Mouse (Mus musculus) ovary, postnatal 14 days (tissue): ENCODE results near the gene Lpgat1.
A peak's percentile ranks its signal among the peaks of the same experiment; 100 is the strongest.

Source experiments
- DNase-seq: peaks from one replicate; pipeline ENCODE4 v3.0.0; 2022; ENCODE audit warnings: low spot score

The Lpgat1 gene

DNA sequence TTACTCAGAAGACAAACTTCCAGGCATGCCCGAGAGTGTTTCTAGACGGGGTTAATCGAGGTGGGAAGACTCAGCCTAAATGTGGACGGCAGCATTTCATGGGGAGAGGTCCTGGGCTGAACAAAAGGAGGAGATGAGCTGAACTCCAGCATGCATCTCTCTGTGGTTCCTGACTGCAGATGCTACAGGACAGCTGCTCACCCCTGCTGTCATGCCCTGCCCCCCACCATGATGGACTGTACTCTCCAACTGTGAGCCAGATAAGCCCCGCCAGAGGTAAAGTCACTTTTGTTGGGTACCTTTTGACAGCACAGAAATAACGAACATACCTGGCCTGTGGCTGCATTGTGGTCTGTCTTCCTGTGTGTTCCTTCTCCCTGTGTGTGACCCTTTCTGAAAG, 88.2 kb downstream of the Lpgat1 start:
- no peak for DNase-seq

DNA sequence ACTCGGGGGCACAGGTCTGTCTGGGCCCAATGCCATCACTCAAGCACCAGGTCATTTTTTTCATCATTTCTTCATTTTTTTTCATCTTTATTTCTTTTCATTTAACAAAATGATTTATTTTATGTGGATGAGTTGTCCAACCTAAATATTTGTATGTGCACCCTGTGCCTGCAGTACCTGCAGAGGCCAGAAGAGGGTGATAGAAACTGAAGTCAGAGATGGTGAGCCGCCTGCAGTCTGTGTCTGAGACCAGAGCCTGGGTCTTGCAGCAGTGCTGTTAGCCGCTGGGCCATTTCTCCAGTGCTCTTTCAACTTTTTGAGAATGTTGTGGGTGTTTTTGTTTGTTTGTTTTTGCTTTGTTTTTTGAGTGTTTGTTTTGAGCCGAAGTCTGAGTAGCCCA, 89.1 kb downstream of the Lpgat1 start:
- no peak for DNase-seq

DNA sequence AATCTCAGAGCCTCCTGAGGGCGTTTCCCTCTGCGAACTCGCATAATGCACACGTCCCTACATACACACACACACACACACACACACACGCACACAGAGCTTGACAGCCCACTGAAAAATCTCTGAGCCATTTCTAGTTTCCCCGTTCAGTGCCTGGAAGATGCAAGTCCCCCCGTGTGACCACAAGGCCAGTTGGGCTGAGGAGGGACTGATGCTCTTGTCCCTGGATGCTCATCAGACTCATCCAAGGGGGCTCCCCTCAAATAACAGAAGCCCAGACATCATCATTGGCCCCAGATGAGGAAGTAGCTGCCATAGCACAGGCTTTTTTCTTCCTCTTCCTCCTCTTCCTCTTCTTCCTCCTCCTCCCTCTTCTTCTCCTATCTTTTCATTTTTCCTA, 90.3 kb downstream of the Lpgat1 start:
- DNase-seq = no peak

DNA sequence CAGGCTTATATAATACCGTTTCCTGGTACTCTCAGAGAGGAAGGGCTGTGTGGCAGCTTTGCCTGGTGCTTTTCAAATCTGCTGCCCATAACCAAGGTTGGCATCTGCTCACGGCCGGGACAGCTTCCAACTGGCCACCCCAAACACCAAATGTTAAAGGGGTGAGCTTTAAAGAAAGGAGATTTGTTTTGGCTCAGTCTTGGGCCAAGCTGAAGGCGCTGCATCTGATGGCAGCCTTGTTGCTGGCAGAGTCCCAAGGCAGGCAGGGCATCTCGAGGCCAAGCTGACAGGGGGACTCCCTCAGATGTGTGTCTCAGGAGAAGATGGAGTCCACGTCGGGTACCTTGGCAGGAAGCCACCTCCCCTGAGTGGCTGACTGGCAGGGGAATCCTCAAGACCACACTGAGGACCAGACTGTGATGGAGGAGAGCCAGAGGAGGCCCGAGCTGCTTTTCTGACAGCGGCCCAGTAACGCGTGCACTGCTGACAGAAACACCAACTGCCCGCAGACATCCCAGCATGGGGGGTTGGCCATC, 91.1 kb downstream of the Lpgat1 start:
- peak; percentile 16 for DNase-seq

DNA sequence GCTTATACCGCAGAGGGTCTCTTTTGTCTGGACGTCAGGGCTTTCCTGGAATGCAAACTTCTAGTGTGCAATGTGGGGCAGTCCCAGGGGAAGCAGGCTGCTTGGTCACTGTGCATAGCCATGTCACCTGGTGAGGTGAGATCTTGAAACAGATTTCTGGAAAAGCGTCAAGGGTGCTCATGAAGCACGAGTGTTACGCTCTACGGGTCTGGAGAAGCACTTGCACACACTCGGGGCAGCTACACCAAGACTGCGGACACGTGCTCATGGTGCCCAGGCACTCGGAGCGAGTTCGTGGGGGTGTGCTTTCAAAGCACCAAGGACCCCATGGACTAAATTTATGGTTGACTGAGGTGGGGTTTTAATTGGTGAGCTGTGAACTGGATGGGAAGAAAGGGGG, 94.1 kb downstream of the Lpgat1 start:
- DNase-seq = no peak

DNA sequence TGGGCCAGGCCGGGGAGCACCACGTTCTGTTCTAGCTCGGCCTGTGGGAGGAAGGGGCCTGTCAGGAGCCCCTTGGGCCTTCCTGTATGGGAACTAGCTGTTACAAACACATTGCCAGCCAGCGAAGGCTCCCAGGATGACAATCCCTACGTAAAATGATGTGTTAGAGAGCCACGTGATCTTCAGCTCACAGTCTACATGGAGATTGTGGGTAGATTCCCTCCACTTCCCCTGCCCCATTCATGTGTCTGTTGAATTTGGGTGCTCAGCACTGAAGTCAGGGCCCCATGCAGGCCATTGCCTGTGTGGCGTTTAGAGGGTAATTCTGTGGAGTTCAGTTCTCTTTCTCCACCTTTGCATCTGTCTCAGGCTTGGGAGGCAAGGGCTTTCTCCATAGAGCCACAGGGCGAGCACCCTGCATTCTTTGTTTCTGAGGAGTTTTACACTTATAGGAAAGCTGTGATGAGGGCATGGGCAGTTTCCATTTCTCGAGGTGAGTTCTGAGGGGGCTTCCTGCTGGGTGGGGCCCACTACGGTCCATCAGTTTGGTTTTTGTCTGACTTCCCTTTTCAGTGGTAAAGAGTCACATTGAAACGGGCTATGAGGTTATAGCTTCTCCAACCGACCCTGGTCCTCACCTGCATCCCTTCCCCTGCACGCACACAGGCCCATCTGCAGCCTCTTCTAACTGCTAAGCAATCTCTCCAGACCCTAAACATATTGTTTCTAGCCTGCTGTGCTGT, 95.5 kb downstream of the Lpgat1 start:
- DNase-seq = no peak

DNA sequence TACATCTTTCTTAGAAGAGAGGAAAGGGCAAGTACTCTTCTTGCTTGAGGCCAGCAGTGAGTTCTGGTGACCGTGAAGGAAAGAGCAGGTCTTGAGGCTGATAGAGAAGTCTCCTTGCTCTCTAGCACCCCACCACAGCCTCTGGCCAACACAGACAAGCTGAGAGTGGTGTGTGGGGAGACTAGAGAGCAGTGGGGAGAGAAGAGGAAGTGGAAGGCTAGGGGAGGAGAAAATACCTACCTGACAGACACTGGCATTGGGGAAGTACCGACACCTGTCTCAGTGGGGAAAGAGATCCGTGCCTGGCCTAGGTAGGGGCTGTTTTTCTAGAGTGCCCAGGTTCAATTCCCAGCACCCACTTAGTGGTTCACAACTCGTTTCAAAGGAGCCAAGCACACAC, 96.6 kb downstream of the Lpgat1 start:
- no peak for DNase-seq

DNA sequence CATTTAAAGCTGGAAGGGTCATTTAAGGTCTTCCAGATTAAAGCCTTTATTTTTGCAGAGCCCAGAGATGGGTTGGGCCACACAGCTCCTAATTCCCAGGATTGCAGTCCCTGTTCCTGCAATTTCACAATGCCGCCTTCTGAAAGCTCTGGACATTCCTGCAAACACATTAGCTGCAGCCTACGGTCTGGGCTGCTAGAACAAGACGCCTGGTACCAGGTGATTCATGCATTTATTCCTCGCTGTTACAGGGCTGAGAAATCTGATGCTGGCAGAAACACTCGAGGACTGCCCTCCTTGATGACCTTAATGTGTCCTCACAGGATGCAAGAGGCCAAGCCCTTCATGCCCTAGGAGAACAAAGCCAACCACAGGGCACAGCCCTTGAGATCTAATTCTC, 97.3 kb downstream of the Lpgat1 start:
- no peak for DNase-seq

DNA sequence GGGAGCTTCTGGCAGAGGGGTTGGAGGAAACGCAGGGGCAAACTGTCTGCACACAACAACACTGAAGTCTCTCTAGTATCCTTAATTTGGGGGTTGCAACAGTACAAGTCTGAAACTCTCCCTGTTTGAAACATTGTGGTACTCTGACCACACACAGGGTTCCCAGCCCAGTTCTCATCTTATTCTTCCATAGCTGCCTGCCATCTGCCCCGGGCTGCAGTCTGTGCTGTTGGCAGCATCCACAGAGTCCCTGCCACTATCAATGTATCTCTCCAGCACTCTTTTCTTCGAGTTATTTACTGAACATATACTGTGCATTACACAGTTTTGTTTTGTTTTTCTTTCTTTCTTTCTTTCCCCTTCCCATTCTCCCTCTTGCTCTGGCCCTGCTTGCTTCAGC, 99.0 kb downstream of the Lpgat1 start:
- DNase-seq = no peak

DNA sequence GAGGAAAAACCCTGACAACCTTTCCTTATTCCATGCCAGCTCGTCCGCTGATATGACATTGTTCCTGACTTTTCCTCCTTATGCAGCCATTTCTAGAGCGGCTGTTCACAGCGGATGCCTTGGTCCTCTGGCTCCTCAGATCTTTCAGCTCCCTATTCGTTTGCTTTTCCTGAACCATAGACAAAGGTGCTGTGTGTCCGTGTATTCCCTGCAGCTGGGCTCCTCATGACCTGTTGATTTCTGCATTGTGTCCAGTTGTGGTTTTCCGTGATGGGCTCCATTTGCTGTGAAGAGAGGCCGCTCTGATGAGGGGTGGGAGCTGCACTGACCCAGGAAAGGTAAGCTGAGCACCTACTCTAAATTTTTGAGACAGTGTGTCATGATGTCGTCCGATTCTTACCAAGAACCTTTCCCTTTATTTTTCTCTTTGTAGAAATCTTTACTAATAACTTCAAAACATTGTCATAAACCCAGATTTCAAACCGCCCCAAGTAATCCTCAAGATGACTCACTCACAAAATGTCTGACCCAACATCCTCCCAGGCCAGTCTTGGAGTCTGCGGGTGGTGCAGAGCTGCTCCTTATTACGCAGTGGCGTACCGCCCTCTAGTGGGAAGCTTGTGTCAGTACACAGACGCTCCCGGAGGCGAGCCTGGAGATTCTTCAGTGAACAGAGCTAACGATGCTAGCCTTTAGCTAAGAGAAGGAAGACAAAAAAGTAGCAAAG, 99.9 kb downstream of the Lpgat1 start:
- DNase-seq = peak; percentile 85

DNA sequence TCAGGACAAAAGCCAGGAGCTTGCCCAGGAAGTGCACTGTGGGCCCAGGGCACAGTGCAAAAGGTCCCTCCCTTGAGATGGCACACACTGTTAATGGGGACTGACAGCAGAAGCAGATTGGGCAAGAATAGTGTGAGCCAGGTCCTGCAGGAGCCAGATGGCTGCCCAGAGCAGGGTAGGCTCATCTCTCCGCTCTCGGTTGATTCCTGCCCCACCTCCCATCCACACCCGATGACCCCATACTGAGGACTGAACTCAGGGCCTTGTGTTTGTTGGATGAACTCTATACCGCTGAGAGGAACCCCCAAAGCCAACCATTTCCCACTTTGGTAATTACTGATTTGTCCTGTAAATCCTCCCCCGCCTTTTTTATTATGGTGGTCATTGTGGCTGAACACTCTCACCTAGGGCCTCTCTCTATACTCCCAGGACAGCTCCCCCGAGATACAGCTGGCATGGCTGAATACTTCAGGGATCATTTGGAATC, 100.6 kb downstream of the Lpgat1 start:
- DNase-seq = no peak

DNA sequence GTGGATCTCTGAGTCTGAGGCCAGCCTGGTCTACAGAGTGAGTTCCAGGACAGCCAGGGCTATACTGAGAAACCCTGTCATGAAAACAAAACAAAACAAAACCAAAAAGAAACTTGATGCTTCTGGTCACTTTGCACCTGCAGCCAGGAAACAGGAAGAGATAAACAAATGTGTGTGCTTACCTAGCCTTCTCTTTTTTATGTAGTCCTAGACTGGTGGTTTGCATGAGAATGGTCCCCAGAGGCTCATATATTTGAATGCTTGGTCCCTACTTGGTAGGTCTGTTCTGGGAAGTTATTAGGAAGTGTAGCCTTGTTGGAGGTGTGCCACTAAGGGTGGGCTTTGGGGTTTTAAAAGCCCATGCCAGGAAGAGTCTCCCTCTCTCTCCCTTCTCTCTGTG, 101.4 kb downstream of the Lpgat1 start:
- DNase-seq = no peak

DNA sequence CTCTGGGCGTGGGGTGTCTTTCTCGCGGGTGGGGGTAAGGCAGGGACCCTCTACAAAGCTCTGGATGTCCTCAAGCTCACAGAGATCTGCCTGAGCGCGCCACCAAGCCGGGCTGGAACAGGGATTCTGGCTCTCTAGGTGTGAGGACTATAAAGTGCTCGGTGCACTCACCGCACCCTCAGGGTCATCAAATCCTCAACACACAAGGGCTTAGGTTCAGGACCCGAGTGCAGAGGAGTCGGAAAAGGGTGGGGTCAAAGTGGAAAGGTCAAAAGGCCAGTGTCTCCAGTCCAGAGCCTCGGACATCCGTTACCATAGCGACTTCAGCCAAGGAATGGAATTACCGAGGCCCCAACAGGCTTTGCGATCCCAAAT, 103.3 kb downstream of the Lpgat1 start:
- DNase-seq = no peak

DNA sequence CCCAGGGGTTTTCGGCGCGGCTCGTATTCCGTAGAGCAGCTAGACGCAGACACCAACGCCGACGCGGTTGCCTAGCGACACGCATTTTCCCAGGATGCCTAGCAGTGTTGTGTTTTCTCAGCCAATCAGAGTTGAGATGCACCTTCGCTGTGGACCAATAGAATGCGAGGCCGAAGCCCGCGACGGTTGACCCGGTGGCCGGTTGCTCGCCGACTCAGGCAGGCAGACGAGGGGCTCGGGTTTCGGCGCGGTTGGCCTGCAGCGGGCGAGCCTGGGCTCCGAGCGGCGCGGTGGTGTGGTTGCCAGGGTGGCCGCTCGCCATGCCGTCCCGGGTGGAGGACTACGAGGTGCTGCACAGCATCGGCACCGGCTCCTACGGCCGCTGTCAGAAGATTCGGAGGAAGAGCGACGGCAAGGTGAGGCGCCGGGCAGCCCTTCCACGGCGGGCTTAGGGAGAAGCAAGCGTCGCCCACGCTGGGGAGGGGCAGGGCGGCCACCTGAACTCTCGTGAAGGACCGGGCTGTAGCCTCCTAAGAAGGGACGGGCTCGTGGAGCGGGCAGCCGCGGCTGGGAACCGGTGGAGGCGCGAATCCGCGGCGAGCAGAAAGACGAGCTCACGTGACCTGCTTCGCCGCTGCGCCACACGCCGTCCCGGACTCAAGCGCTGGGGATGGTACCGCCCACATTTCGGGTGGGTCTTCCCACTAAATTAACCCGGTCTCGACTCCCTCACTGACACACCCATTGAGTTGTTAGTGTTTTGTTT, 103.9 kb downstream of the Lpgat1 start, which contains the start of gene Nek2:
TSS of gene Nek2 (plus strand) at position 119 of the 766 bp plus-strand sequence.
- peak; percentile 94 for DNase-seq

DNA sequence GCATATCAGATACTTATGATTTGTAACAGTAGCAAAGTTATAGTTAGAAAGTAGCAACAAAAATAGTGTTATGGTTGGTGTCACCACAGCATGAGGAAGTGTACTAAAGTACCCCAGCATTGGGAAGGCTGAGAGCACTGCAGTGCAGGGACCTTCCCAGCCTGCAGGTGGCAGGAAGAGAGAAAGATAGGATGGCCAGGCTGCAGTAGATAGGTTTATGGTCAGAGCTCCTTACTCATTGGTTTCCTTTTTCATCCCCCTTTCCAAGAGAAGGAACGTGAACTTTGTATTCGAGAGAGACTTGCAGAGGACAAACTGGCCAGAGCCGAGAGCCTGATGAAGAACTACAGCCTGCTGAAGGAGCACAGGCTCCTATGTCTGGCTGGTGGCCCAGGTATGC, 111.5 kb downstream of the Lpgat1 start:
- no peak for DNase-seq

DNA sequence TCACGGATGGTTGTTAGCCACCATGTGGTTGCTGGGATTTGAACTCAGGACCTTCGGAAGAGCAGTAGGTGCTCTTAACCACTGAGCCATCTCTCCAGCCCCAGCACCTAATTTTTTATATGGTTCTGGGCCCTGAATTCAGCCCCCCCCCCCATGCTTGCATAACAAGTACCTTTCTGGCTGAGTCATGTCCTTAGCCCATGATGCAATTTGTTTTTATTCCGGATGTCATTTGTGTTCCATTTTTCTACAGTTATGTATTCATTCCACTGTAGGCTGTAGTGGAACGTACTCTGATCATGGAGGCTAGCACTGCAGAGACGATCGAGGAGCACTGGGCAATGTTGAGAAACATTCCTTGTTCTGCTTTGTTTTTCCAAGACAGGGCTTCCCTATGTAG, 115.8 kb downstream of the Lpgat1 start:
- no peak for DNase-seq
